Mouse (Mus musculus) spleen, adult 2 months (tissue): Measurements from ENCODE around the gene Csgalnact2.

ENCODE experiments used
- CTCF ChIP-seq: fragments of 200-500 bp; IDR thresholded peaks from 2 replicates; pipeline ENCODE4 v1.5.1; 2011; ENCODE audit warnings: mild to moderate bottlenecking, inconsistent platforms; ENCODE audit not compliant: insufficient read depth, insufficient read length, insufficient replicate concordance; ENCODE audit errors: extremely low read depth
- POLR2A ChIP-seq: fragments of 200-500 bp; IDR thresholded peaks from 2 replicates; pipeline ENCODE4 v1.6.1; 2011; ENCODE audit warnings: low read depth, low read length, inconsistent platforms

DNA sequence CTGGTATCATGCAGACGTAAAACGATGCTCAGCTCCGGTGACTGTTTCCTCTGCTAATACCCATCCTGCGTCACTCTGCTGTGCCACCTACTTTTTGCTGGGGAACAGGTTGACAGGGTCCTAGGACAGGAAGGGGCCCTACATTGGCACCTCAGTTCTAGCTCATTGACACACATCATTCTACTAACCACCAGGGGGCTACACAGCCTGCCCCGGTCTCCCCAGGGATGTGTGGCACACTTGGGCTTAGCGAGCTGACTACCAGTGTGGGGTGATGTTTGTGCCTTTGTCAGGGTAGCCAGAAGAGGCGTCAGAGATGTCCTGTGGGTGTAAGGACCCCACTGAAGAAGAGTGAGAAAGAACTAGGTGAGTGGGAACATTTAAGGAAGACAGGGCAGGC, 71.2 kb downstream of the Csgalnact2 start:
- TF ChIP-seq CTCF, result peak; percentile 9; the same call in 1 of the 2 replicates
- no peak for TF ChIP-seq POLR2A
